Mouse (Mus musculus): Measurements from ENCODE around the gene Ppp1r14c. TPM values are rescaled to one million over a fixed set of nuclear protein-coding genes. Genes with fewer than 3 reads are reported as not detected.

Gene Ppp1r14c
- polyA plus RNA-seq, 1 experiment, result 0.32 TPM

DNA sequence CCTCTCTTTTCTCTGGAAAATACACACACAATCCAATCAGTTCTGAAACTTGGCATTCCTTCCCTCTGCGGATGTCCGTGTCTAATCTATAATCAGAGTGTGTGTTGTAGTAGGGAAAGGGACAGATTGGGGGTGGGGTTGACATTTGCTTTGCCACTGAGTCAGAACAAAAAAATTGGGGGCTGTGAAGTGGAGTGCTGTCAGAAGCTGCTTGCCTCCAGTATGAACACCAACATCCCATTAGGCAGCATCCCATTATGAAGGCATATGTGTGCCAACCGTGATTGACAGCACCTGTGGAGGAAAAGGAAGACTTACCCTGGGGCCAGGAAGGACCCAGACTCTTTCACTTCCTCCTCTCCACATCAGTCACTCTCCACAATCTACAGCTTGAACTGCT, 42.8 kb downstream of the Ppp1r14c start:
- no peaks in the 10 kb centered on the region for H3K27me3 ChIP-seq (ENCODE audit: control insufficient read depth, insufficient read depth, insufficient read length)

GRCm38 (mm10) chr10:3411222-3411621, 45.4 kb downstream of the Ppp1r14c start:
- H3K36me3 ChIP-seq (ENCODE audit: control insufficient read depth, insufficient read depth), result no peaks in the 10 kb centered on the region
- H3K79me3 ChIP-seq (ENCODE audit: low read depth), result no peaks in the 10 kb centered on the region
- TF ChIP-seq MYOD1 (IDR thresholded peaks at IDR 0.05; ENCODE audit: control insufficient read depth, insufficient read length, low read depth) (no peak), USF1 (IDR thresholded peaks at IDR 0.05; ENCODE audit: low read depth) (no peak), CEBPB (IDR thresholded peaks at IDR 0.05; ENCODE audit: low read depth) (no peak), CTCF (IDR thresholded peaks at IDR 0.05; ENCODE audit: control insufficient read depth, insufficient read depth, insufficient read length) (no peak), FOSL1 (IDR thresholded peaks at IDR 0.05; ENCODE audit: insufficient read depth, low read length, poor library complexity, severe bottlenecking) (no peak), MAX (IDR thresholded peaks at IDR 0.05) (no peak), MYOG (IDR thresholded peaks at IDR 0.05; ENCODE audit: control insufficient read depth, extremely low read depth, insufficient read length) (no peak)
- H3K79me2 ChIP-seq (ENCODE audit: control insufficient read depth, insufficient read depth), result no peaks in the 10 kb centered on the region
- no peak overlapping the region for H3K4me3 ChIP-seq (ENCODE audit: insufficient read depth, poor library complexity, severe bottlenecking)
- no peaks in the 10 kb centered on the region for H3K27me3 ChIP-seq (ENCODE audit: control insufficient read depth, insufficient read depth, insufficient read length)
- no peak overlapping the region for H3ac ChIP-seq (ENCODE audit: control insufficient read depth, insufficient read length, low read depth)

More for the DNA sequence above, 42.8 kb downstream of the Ppp1r14c start:
- H3K79me3 ChIP-seq (ENCODE audit: low read depth), result no peaks in the 10 kb centered on the region
- TF ChIP-seq USF1 (IDR thresholded peaks at IDR 0.05; ENCODE audit: low read depth) (no peak), CEBPB (IDR thresholded peaks at IDR 0.05; ENCODE audit: low read depth) (no peak), MYOD1 (IDR thresholded peaks at IDR 0.05; ENCODE audit: control insufficient read depth, insufficient read length, low read depth) (no peak), FOSL1 (IDR thresholded peaks at IDR 0.05; ENCODE audit: insufficient read depth, low read length, poor library complexity, severe bottlenecking) (no peak), MYOG (IDR thresholded peaks at IDR 0.05; ENCODE audit: control insufficient read depth, extremely low read depth, insufficient read length) (no peak), MAX (IDR thresholded peaks at IDR 0.05) (no peak), CTCF (IDR thresholded peaks at IDR 0.05; ENCODE audit: control insufficient read depth, insufficient read depth, insufficient read length) (no peak)
- H3K4me3 ChIP-seq (ENCODE audit: insufficient read depth, poor library complexity, severe bottlenecking), result no peak overlapping the region
- no peaks in the 10 kb centered on the region for H3K36me3 ChIP-seq (ENCODE audit: control insufficient read depth, insufficient read depth)
- no peak overlapping the region for H3ac ChIP-seq (ENCODE audit: control insufficient read depth, insufficient read length, low read depth)
- no peaks in the 10 kb centered on the region for H3K79me2 ChIP-seq (ENCODE audit: control insufficient read depth, insufficient read depth)

DNA sequence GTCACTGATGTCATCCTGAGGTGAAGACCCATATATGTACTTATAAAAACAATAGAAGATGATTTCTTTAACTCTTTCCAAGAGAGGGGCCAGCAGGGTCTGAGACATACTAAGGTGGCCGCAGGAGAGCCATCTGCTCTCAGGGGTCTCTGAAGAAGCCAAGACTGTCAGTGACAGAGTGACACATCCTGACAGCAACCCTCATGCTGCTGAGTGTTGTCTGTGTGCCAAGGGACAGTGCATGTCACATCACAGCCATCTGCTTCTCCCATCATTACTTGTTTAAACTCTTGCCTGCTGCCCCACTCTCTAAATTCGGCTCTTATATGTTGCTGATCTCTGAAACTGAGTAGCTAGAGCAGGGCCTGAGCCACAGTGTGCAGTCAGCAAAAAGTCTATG, 45.8 kb downstream of the Ppp1r14c start:
- H3K4me3 ChIP-seq (ENCODE audit: insufficient read depth, poor library complexity, severe bottlenecking), result no peak overlapping the region
- no peaks in the 10 kb centered on the region for H3K79me3 ChIP-seq (ENCODE audit: low read depth)
- no peaks in the 10 kb centered on the region for H3K27me3 ChIP-seq (ENCODE audit: control insufficient read depth, insufficient read depth, insufficient read length)
- no peaks in the 10 kb centered on the region for H3K79me2 ChIP-seq (ENCODE audit: control insufficient read depth, insufficient read depth)
- no peak for TF ChIP-seq MYOG (IDR thresholded peaks at IDR 0.05; ENCODE audit: control insufficient read depth, extremely low read depth, insufficient read length)
- no peak for TF ChIP-seq MYOD1 (IDR thresholded peaks at IDR 0.05; ENCODE audit: control insufficient read depth, insufficient read length, low read depth)
- TF ChIP-seq FOSL1 (IDR thresholded peaks at IDR 0.05; ENCODE audit: insufficient read depth, low read length, poor library complexity, severe bottlenecking), result no peak
- TF ChIP-seq MAX (IDR thresholded peaks at IDR 0.05), result no peak
- no peak for TF ChIP-seq USF1 (IDR thresholded peaks at IDR 0.05; ENCODE audit: low read depth)
- no peaks in the 10 kb centered on the region for H3K36me3 ChIP-seq (ENCODE audit: control insufficient read depth, insufficient read depth)
- H3ac ChIP-seq (ENCODE audit: control insufficient read depth, insufficient read length, low read depth), result no peak overlapping the region

DNA sequence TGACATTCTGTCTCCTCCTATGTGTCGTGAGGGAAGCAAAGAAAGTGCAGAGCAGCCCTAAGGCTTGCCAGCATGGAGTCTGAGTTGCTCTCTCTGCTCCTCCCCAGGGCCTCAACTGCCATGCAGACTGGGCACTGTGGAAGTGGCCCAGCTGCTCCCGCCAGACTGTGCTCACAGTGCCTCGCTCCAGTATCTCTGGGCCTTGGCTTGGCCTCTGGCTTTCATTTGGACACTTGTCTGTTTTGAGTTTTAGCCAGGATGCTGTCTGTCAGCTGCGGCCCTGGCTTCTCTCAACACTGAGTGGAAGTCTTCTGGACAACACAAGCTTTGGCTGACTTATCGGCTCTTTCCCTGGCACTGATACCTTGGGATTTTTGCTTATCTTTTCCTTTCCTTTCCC, 49.0 kb downstream of the Ppp1r14c start:
- no peaks in the 10 kb centered on the region for H3K79me3 ChIP-seq (ENCODE audit: low read depth)

DNA sequence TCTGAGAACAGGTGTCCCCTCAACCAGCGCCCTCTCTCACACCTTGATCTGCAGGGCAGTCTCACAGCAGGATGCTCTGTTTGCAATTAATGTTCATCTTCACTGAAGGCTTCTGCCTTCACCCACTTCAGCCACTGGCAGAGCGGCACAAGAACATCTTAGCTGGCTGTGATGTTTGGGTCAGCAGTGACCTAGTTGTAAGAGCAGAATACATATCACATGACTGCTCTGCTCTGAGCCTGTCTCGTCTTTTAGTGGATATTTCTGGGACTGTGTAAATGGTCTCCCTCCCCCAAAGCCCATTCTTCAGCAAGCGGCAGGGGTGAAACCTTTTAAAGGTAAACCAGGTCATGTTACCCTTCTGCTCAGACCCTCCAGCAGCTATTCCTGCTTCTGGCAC, 50.7 kb downstream of the Ppp1r14c start:
- H3K36me3 ChIP-seq (ENCODE audit: control insufficient read depth, insufficient read depth), result no peaks in the 10 kb centered on the region
- H3ac ChIP-seq (ENCODE audit: control insufficient read depth, insufficient read length, low read depth), result no peak overlapping the region
- no peak overlapping the region for H3K4me3 ChIP-seq (ENCODE audit: insufficient read depth, poor library complexity, severe bottlenecking)
- no peaks in the 10 kb centered on the region for H3K79me2 ChIP-seq (ENCODE audit: control insufficient read depth, insufficient read depth)
- no peaks in the 10 kb centered on the region for H3K79me3 ChIP-seq (ENCODE audit: low read depth)
- H3K27me3 ChIP-seq (ENCODE audit: control insufficient read depth, insufficient read depth, insufficient read length), result no peaks in the 10 kb centered on the region
- TF ChIP-seq MYOG (IDR thresholded peaks at IDR 0.05; ENCODE audit: control insufficient read depth, extremely low read depth, insufficient read length) (no peak), USF1 (IDR thresholded peaks at IDR 0.05; ENCODE audit: low read depth) (no peak), CEBPB (IDR thresholded peaks at IDR 0.05; ENCODE audit: low read depth) (no peak), MYOD1 (IDR thresholded peaks at IDR 0.05; ENCODE audit: control insufficient read depth, insufficient read length, low read depth) (no peak), CTCF (IDR thresholded peaks at IDR 0.05; ENCODE audit: control insufficient read depth, insufficient read depth, insufficient read length) (no peak), MAX (IDR thresholded peaks at IDR 0.05) (no peak), FOSL1 (IDR thresholded peaks at IDR 0.05; ENCODE audit: insufficient read depth, low read length, poor library complexity, severe bottlenecking) (no peak)

More for the DNA sequence above, 49.0 kb downstream of the Ppp1r14c start:
- no peaks in the 10 kb centered on the region for H3K79me2 ChIP-seq (ENCODE audit: control insufficient read depth, insufficient read depth)
- no peak overlapping the region for H3K4me3 ChIP-seq (ENCODE audit: insufficient read depth, poor library complexity, severe bottlenecking)
- no peaks in the 10 kb centered on the region for H3K27me3 ChIP-seq (ENCODE audit: control insufficient read depth, insufficient read depth, insufficient read length)
- no peak for TF ChIP-seq MAX (IDR thresholded peaks at IDR 0.05)
- no peak for TF ChIP-seq CTCF (IDR thresholded peaks at IDR 0.05; ENCODE audit: control insufficient read depth, insufficient read depth, insufficient read length)
- TF ChIP-seq FOSL1 (IDR thresholded peaks at IDR 0.05; ENCODE audit: insufficient read depth, low read length, poor library complexity, severe bottlenecking), result no peak
- TF ChIP-seq MYOD1 (IDR thresholded peaks at IDR 0.05; ENCODE audit: control insufficient read depth, insufficient read length, low read depth), result no peak
- no peak for TF ChIP-seq USF1 (IDR thresholded peaks at IDR 0.05; ENCODE audit: low read depth)
- no peak for TF ChIP-seq CEBPB (IDR thresholded peaks at IDR 0.05; ENCODE audit: low read depth)
- no peak for TF ChIP-seq MYOG (IDR thresholded peaks at IDR 0.05; ENCODE audit: control insufficient read depth, extremely low read depth, insufficient read length)
- H3K36me3 ChIP-seq (ENCODE audit: control insufficient read depth, insufficient read depth), result no peaks in the 10 kb centered on the region
- no peak overlapping the region for H3ac ChIP-seq (ENCODE audit: control insufficient read depth, insufficient read length, low read depth)

DNA sequence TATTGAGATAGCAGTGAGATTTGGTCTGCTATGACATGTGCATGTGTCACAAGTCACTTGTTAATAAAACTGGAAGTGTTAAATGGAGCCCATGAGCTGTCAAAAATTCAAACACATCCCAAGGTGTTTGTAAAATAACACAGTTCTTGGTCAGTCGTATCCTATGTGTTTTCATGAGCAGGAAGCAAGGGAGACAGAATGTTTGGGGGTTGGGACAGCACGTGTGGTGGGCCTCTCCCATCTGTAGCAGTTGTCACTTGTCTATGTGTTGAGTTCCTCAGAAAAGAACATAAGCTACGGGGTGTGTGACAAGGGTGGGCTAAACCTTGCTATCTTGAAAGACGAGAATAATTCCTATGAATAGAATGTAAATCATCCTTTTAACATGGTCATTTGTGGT, 51.6 kb downstream of the Ppp1r14c start:
- no peaks in the 10 kb centered on the region for H3K36me3 ChIP-seq (ENCODE audit: control insufficient read depth, insufficient read depth)
- H3K4me3 ChIP-seq (ENCODE audit: insufficient read depth, poor library complexity, severe bottlenecking), result no peak overlapping the region

More for the DNA sequence above, 51.6 kb downstream of the Ppp1r14c start:
- TF ChIP-seq CEBPB (IDR thresholded peaks at IDR 0.05; ENCODE audit: low read depth), result no peak
- no peak for TF ChIP-seq MYOG (IDR thresholded peaks at IDR 0.05; ENCODE audit: control insufficient read depth, extremely low read depth, insufficient read length)
- TF ChIP-seq MYOD1 (IDR thresholded peaks at IDR 0.05; ENCODE audit: control insufficient read depth, insufficient read length, low read depth), result no peak
- no peaks in the 10 kb centered on the region for H3K79me3 ChIP-seq (ENCODE audit: low read depth)
- H3K79me2 ChIP-seq (ENCODE audit: control insufficient read depth, insufficient read depth), result no peaks in the 10 kb centered on the region
- no peaks in the 10 kb centered on the region for H3K27me3 ChIP-seq (ENCODE audit: control insufficient read depth, insufficient read depth, insufficient read length)
- H3ac ChIP-seq (ENCODE audit: control insufficient read depth, insufficient read length, low read depth), result no peak overlapping the region

Data from C2C12 (cell line).